Mouse (Mus musculus): ENCODE measurements around the gene Plekhh3. TPM values are rescaled to one million over a fixed set of nuclear protein-coding genes. Genes with fewer than 3 reads are reported as not detected.

The Plekhh3 gene
- polyA plus RNA-seq, 1 experiment from 2014 or later: 23.8 TPM

- peaks cover 11% of the 10 kb centered on the region for H3K36me3 ChIP-seq (ENCODE audit: control insufficient read depth, insufficient read depth, low read length)
Measured at GRCm38 (mm10) chr11:101171721-101172433, 726 bp upstream of the Plekhh3 start.

GRCm38 (mm10) chr11:101170354-101170810 lies 769 bp downstream of the Plekhh3 start, which contains the start of gene Cntnap1:
Cntnap1 (plus strand) TSS chr11:101170523.
- 0 out of 2 replicates have a peak, but pooled peaks have one; percentile 21 for ATAC-seq (ENCODE audit: low FRiP score, low TSS enrichment)
- WGBS: under 1% methylated on average over 35 of the region's 35 CpGs
- Histone ChIP-seq H3K36me3 (ENCODE audit: control insufficient read depth, insufficient read depth, low read length) (peaks cover 20% of the 10 kb centered on the region), H3K27me3 (ENCODE audit: control insufficient read depth, insufficient read depth, low read length) (no peaks in the 10 kb centered on the region), H3K4me2 (replicated peaks; ENCODE audit: low read depth) (peak within 1 kb of the TSS; percentile 80), H3K27ac (replicated peaks) (peak within 1 kb of the TSS; percentile 94), H3K4me3 (ENCODE audit: low read depth, low read length) (peak within 1 kb of the TSS; percentile 83), H3K9me3 (ENCODE audit: control insufficient read depth, low read length) (no peaks in the 10 kb centered on the region), H3K9ac (ENCODE audit: low read length) (peak within 1 kb of the TSS; percentile 82), H3K4me1 (replicated peaks; ENCODE audit: control insufficient read depth, insufficient read depth) (peaks cover 19% of the 10 kb centered on the region)
- peak; percentile 87 for DNase-seq (ENCODE audit: low spot score)
- no peak for TF ChIP-seq EP300 (optimal IDR thresholded peaks at IDR 0.05)
- TF ChIP-seq CTCF (IDR thresholded peaks at IDR 0.05; ENCODE audit: low read depth): peak; percentile 36; the same call in 1 of the 2 replicates

More at GRCm38 (mm10) chr11:101171721-101172433, 726 bp upstream of the Plekhh3 start:
- peak overlapping the region; percentile 95 for H3K27ac ChIP-seq (replicated peaks)
- TF ChIP-seq CTCF (IDR thresholded peaks at IDR 0.05; ENCODE audit: low read depth) (no peak), EP300 (optimal IDR thresholded peaks at IDR 0.05) (peak; percentile 49)
- 0% methylated on average over 31 of the region's 31 CpGs for WGBS
- DNase-seq (ENCODE audit: low spot score) (peak; percentile 76), ATAC-seq (ENCODE audit: low FRiP score, low TSS enrichment) (peak; percentile 58)
- H3K4me2 ChIP-seq (replicated peaks; ENCODE audit: low read depth): peak overlapping the region; percentile 73
- H3K4me3 ChIP-seq (ENCODE audit: low read depth, low read length): peak overlapping the region; percentile 58
- no peaks in the 10 kb centered on the region for H3K27me3 ChIP-seq (ENCODE audit: control insufficient read depth, insufficient read depth, low read length)
- no peaks in the 10 kb centered on the region for H3K9me3 ChIP-seq (ENCODE audit: control insufficient read depth, low read length)
- peak overlapping the region; percentile 65 for H3K9ac ChIP-seq (ENCODE audit: low read length)
- H3K4me1 ChIP-seq (replicated peaks; ENCODE audit: control insufficient read depth, insufficient read depth): peaks cover 22% of the 10 kb centered on the region

- no peaks in the 10 kb centered on the region for H3K27me3 ChIP-seq (ENCODE audit: control insufficient read depth, insufficient read depth, low read length)
- H3K4me2 ChIP-seq (replicated peaks; ENCODE audit: low read depth): peak overlapping the region; percentile 80
- TF ChIP-seq CTCF (IDR thresholded peaks at IDR 0.05; ENCODE audit: low read depth): no peak
- no peak for TF ChIP-seq EP300 (optimal IDR thresholded peaks at IDR 0.05)
- peaks cover 23% of the 10 kb centered on the region for H3K36me3 ChIP-seq (ENCODE audit: control insufficient read depth, insufficient read depth, low read length)
- ATAC-seq (ENCODE audit: low FRiP score, low TSS enrichment) (no peak), DNase-seq (ENCODE audit: low spot score) (peak; percentile 40)
- 14% methylated on average over 17 of the region's 17 CpGs for WGBS
- peak overlapping the region; percentile 94 for H3K27ac ChIP-seq (replicated peaks)
- H3K9me3 ChIP-seq (ENCODE audit: control insufficient read depth, low read length): no peaks in the 10 kb centered on the region
- H3K9ac ChIP-seq (ENCODE audit: low read length): peak overlapping the region; percentile 82
- peak overlapping the region; percentile 83 for H3K4me3 ChIP-seq (ENCODE audit: low read depth, low read length)
- H3K4me1 ChIP-seq (replicated peaks; ENCODE audit: control insufficient read depth, insufficient read depth): peaks cover 15% of the 10 kb centered on the region
Measured at GRCm38 (mm10) chr11:101169301-101170107, 1.6 kb downstream of the Plekhh3 start.

GRCm38 (mm10) chr11:101168301-101168980 lies 2.7 kb downstream of the Plekhh3 start:
- Histone ChIP-seq H3K4me1 (replicated peaks; ENCODE audit: control insufficient read depth, insufficient read depth) (peaks cover 9% of the 10 kb centered on the region), H3K9ac (ENCODE audit: low read length) (peak overlapping the region; percentile 82), H3K27ac (replicated peaks) (peak overlapping the region; percentile 13; the same call in 1 of the 2 replicates), H3K27me3 (ENCODE audit: control insufficient read depth, insufficient read depth, low read length) (no peaks in the 10 kb centered on the region), H3K36me3 (ENCODE audit: control insufficient read depth, insufficient read depth, low read length) (peaks cover 32% of the 10 kb centered on the region), H3K4me3 (ENCODE audit: low read depth, low read length) (peak overlapping the region; percentile 83), H3K4me2 (replicated peaks; ENCODE audit: low read depth) (peak overlapping the region; percentile 80), H3K9me3 (ENCODE audit: control insufficient read depth, low read length) (no peaks in the 10 kb centered on the region)
- TF ChIP-seq EP300 (optimal IDR thresholded peaks at IDR 0.05): no peak
- TF ChIP-seq CTCF (IDR thresholded peaks at IDR 0.05; ENCODE audit: low read depth): no peak
- no peak for ATAC-seq (ENCODE audit: low FRiP score, low TSS enrichment)
- no peak for DNase-seq (ENCODE audit: low spot score)
- WGBS: 57% methylated on average over 18 of the region's 18 CpGs

GRCm38 (mm10) chr11:101167963-101168300 lies 3.2 kb downstream of the Plekhh3 start:
- TF ChIP-seq CTCF (IDR thresholded peaks at IDR 0.05; ENCODE audit: low read depth) (no peak), EP300 (optimal IDR thresholded peaks at IDR 0.05) (no peak)
- Histone ChIP-seq H3K4me2 (replicated peaks; ENCODE audit: low read depth) (peak overlapping the region; percentile 80), H3K9ac (ENCODE audit: low read length) (peak overlapping the region; percentile 82), H3K27me3 (ENCODE audit: control insufficient read depth, insufficient read depth, low read length) (no peaks in the 10 kb centered on the region), H3K36me3 (ENCODE audit: control insufficient read depth, insufficient read depth, low read length) (peaks cover 37% of the 10 kb centered on the region), H3K27ac (replicated peaks) (no peak overlapping the region), H3K4me3 (ENCODE audit: low read depth, low read length) (0 out of 2 replicates have a peak overlapping the region, but pooled peaks have one; percentile 83), H3K9me3 (ENCODE audit: control insufficient read depth, low read length) (no peaks in the 10 kb centered on the region), H3K4me1 (replicated peaks; ENCODE audit: control insufficient read depth, insufficient read depth) (peaks cover 4% of the 10 kb centered on the region)
- ATAC-seq (ENCODE audit: low FRiP score, low TSS enrichment) (no peak), DNase-seq (ENCODE audit: low spot score) (no peak)
- 68% methylated on average over 8 of the region's 8 CpGs for WGBS

All from stomach, postnatal 0 days (tissue).